Mouse (Mus musculus): Measurements from ENCODE around the gene Ccdc85c. TPM values are rescaled to one million over a fixed set of nuclear protein-coding genes. Genes with fewer than 3 reads are reported as not detected.

The Ccdc85c gene
- polyA plus RNA-seq, 1 experiment: 26.1 TPM

DNA sequence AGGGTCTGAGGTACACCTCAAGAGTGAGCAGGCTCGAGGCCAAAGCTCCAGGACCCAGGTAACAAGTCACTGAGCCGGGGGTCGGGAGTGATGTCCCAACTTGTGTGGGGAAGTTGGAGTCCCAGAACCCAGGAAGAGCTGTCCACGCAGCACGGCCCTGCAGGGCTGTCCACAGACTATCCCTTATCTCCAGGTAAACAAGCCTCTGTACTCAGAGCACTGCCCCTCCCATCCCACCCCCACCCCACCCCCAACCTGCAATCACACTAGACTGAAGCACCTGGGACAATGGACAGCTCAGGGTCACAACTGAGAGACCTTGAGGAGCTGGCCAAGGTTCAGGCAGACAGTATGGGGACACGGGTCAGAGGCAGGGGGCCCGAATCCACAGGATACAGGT is 10.3 kb downstream of the Ccdc85c start:
- Histone ChIP-seq H3K27me3 (ENCODE audit: control insufficient read depth, insufficient read depth, low read length) (no peaks in the 10 kb centered on the region), H3K36me3 (ENCODE audit: control insufficient read depth, insufficient read depth, low read length) (no peaks in the 10 kb centered on the region), H3K4me1 (replicated peaks; ENCODE audit: control insufficient read depth, insufficient read depth, low read length) (peaks cover 17% of the 10 kb centered on the region), H3K4me3 (ENCODE audit: control insufficient read depth, insufficient read depth, low read length) (no peak overlapping the region), H3K27ac (ENCODE audit: control insufficient read depth, insufficient read depth, low read length) (no peak overlapping the region)
- no peak for DNase-seq
- TF ChIP-seq CTCF (IDR thresholded peaks at IDR 0.05; ENCODE audit: borderline replicate concordance, control insufficient read depth, extremely low read depth, insufficient read depth, low read length, poor library complexity): no peak
- no peak for TF ChIP-seq POLR2A (IDR thresholded peaks at IDR 0.05; ENCODE audit: control insufficient read depth, extremely low read depth, insufficient read depth, low read length, poor library complexity)
- 64% methylated on average over 7 of the region's 7 CpGs for WGBS

DNA sequence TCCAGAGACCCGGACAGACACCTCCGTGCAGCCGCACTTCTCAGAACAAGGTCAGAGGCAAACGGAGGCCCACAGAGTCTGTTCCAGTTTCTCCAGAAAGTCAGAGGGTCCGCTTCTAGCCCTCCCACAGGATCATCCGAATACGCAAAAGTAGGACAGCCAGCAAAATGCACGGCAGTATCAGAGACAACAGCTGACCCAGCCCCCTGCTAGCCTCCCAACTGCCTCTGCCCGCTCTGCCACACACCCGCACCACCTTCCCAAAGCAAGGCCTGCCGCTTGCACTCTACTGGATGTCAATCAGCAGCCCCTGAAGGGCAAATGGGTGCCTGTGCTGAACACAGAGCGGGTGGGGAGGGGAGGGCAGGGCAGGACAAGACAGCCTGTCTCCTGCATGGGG is 14.3 kb downstream of the Ccdc85c start:
- Histone ChIP-seq H3K36me3 (ENCODE audit: control insufficient read depth, insufficient read depth, low read length) (no peaks in the 10 kb centered on the region), H3K27me3 (ENCODE audit: control insufficient read depth, insufficient read depth, low read length) (no peaks in the 10 kb centered on the region), H3K4me1 (replicated peaks; ENCODE audit: control insufficient read depth, insufficient read depth, low read length) (peaks cover 18% of the 10 kb centered on the region), H3K27ac (ENCODE audit: control insufficient read depth, insufficient read depth, low read length) (no peak overlapping the region), H3K4me3 (ENCODE audit: control insufficient read depth, insufficient read depth, low read length) (no peak overlapping the region)
- TF ChIP-seq CTCF (IDR thresholded peaks at IDR 0.05; ENCODE audit: borderline replicate concordance, control insufficient read depth, extremely low read depth, insufficient read depth, low read length, poor library complexity) (no peak), POLR2A (IDR thresholded peaks at IDR 0.05; ENCODE audit: control insufficient read depth, extremely low read depth, insufficient read depth, low read length, poor library complexity) (no peak)
- DNase-seq: no peak
- WGBS: 93% methylated on average over 12 of the region's 12 CpGs

DNA sequence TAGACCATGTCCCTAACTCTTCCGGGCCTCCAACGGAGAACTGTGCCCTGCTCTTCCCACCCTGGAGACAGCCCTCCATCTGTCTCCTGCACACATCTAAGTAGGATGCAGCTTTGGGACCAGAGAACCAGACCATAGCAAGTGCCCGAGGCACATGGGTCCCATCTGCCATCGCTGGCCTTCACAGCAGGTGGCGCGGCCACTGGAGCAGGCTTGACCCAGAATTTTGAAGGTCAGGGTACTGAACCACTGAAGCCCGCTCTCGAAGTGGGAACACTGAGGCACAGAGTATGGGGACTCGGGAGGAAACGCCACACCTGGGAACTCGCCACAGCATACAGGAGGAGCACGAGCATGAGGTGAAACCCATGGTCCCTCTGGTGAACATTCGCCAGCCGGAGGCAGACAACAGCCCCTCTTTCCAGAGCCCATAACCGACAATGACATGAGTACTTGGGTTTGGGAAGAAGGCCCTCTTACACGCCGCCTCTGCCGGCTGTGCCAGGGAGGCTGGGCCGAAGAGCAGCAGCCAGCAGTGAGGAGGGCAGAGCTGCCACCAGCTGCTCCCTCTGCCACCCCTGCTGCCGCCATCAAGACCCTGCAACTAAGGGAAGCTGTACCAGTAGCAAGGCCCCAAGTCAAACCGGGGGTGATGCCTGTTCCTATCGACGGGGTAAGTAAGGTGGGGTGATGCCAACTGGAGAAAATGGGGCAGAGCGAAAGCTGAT is 15.7 kb downstream of the Ccdc85c start:
- DNase-seq: no peak
- H3K27ac ChIP-seq (ENCODE audit: control insufficient read depth, insufficient read depth, low read length): no peak overlapping the region
- TF ChIP-seq POLR2A (IDR thresholded peaks at IDR 0.05; ENCODE audit: control insufficient read depth, extremely low read depth, insufficient read depth, low read length, poor library complexity): no peak
- no peak for TF ChIP-seq CTCF (IDR thresholded peaks at IDR 0.05; ENCODE audit: borderline replicate concordance, control insufficient read depth, extremely low read depth, insufficient read depth, low read length, poor library complexity)
- no peaks in the 10 kb centered on the region for H3K36me3 ChIP-seq (ENCODE audit: control insufficient read depth, insufficient read depth, low read length)
- WGBS: 89% methylated on average over 24 of the region's 24 CpGs
- H3K4me3 ChIP-seq (ENCODE audit: control insufficient read depth, insufficient read depth, low read length): no peak overlapping the region
- peaks cover 15% of the 10 kb centered on the region for H3K4me1 ChIP-seq (replicated peaks; ENCODE audit: control insufficient read depth, insufficient read depth, low read length)
- H3K27me3 ChIP-seq (ENCODE audit: control insufficient read depth, insufficient read depth, low read length): no peaks in the 10 kb centered on the region

DNA sequence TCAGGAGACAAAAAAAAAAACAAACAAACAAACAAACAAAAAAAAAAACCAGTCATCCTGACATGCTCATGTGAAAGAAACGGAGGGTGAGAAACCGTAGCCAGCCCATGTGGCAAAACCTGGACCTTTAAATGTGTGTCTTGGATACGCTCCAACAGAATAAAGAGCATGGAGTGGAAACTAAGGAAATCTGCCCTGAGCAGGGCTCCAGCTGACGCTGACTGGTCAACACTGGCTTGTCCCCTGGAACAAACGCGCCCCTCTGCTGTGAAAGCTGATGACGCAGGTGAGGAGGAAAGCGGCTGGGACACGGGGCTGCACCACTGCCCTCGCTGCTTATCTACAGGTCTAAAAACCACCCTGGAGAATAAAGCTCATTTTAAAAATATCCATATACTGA is 18.5 kb downstream of the Ccdc85c start:
- Histone ChIP-seq H3K36me3 (ENCODE audit: control insufficient read depth, insufficient read depth, low read length) (no peaks in the 10 kb centered on the region), H3K4me1 (replicated peaks; ENCODE audit: control insufficient read depth, insufficient read depth, low read length) (peaks cover 14% of the 10 kb centered on the region), H3K27me3 (ENCODE audit: control insufficient read depth, insufficient read depth, low read length) (no peaks in the 10 kb centered on the region), H3K4me3 (ENCODE audit: control insufficient read depth, insufficient read depth, low read length) (no peak overlapping the region), H3K27ac (ENCODE audit: control insufficient read depth, insufficient read depth, low read length) (no peak overlapping the region)
- TF ChIP-seq POLR2A (IDR thresholded peaks at IDR 0.05; ENCODE audit: control insufficient read depth, extremely low read depth, insufficient read depth, low read length, poor library complexity) (no peak), CTCF (IDR thresholded peaks at IDR 0.05; ENCODE audit: borderline replicate concordance, control insufficient read depth, extremely low read depth, insufficient read depth, low read length, poor library complexity) (no peak)
- no peak for DNase-seq
- 97% methylated on average over 10 of the region's 10 CpGs for WGBS

DNA sequence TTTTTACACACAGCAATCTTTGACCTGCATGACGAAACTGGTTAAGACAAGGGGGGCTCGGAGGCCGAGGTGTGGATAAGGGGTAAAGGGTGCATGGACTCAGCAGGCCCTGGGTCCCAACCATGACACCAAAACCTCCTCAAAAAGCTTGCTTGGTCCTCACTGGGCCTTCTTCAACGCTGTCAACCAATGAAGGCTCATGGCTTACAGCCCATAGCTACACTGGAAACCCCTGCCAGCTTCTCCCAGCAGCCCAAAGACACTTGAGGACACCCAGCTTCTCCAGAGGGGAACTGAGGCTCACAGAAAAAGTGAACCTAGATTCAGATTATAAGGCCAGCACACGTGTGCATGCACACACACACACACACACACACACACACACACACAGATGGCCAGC is 19.3 kb downstream of the Ccdc85c start:
- no peak overlapping the region for H3K27ac ChIP-seq (ENCODE audit: control insufficient read depth, insufficient read depth, low read length)
- H3K36me3 ChIP-seq (ENCODE audit: control insufficient read depth, insufficient read depth, low read length): no peaks in the 10 kb centered on the region
- TF ChIP-seq CTCF (IDR thresholded peaks at IDR 0.05; ENCODE audit: borderline replicate concordance, control insufficient read depth, extremely low read depth, insufficient read depth, low read length, poor library complexity) (no peak), POLR2A (IDR thresholded peaks at IDR 0.05; ENCODE audit: control insufficient read depth, extremely low read depth, insufficient read depth, low read length, poor library complexity) (no peak)
- H3K4me3 ChIP-seq (ENCODE audit: control insufficient read depth, insufficient read depth, low read length): no peak overlapping the region
- DNase-seq: no peak
- H3K27me3 ChIP-seq (ENCODE audit: control insufficient read depth, insufficient read depth, low read length): no peaks in the 10 kb centered on the region
- 91% methylated on average over 5 of the region's 5 CpGs for WGBS
- H3K4me1 ChIP-seq (replicated peaks; ENCODE audit: control insufficient read depth, insufficient read depth, low read length): peaks cover 13% of the 10 kb centered on the region

DNA sequence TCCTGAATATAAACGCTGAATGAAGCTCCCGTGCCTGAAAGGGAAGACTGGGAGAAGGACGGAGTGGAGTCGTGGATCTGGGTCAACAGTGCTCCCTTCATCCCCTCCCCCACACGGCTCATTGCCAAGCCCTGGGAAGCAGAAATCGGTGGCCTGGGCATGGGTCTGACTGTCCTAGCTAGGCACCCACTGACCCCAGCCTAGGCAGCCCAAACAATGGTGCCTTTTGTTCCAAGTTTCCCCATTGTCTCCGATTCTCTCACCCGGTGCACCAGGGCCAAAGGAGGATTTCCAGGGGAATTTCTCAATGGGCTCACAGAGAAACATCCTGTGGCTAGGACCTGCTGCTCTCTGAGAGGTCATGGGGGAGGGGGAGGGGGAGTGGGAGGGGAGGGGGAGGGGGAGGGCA is 19.7 kb downstream of the Ccdc85c start:
- no peak for DNase-seq
- 91% methylated on average over 8 of the region's 8 CpGs for WGBS
- TF ChIP-seq POLR2A (IDR thresholded peaks at IDR 0.05; ENCODE audit: control insufficient read depth, extremely low read depth, insufficient read depth, low read length, poor library complexity) (no peak), CTCF (IDR thresholded peaks at IDR 0.05; ENCODE audit: borderline replicate concordance, control insufficient read depth, extremely low read depth, insufficient read depth, low read length, poor library complexity) (no peak)
- no peak overlapping the region for H3K4me3 ChIP-seq (ENCODE audit: control insufficient read depth, insufficient read depth, low read length)
- peaks cover 9% of the 10 kb centered on the region for H3K4me1 ChIP-seq (replicated peaks; ENCODE audit: control insufficient read depth, insufficient read depth, low read length)
- no peak overlapping the region for H3K27ac ChIP-seq (ENCODE audit: control insufficient read depth, insufficient read depth, low read length)
- no peaks in the 10 kb centered on the region for H3K36me3 ChIP-seq (ENCODE audit: control insufficient read depth, insufficient read depth, low read length)
- no peaks in the 10 kb centered on the region for H3K27me3 ChIP-seq (ENCODE audit: control insufficient read depth, insufficient read depth, low read length)

DNA sequence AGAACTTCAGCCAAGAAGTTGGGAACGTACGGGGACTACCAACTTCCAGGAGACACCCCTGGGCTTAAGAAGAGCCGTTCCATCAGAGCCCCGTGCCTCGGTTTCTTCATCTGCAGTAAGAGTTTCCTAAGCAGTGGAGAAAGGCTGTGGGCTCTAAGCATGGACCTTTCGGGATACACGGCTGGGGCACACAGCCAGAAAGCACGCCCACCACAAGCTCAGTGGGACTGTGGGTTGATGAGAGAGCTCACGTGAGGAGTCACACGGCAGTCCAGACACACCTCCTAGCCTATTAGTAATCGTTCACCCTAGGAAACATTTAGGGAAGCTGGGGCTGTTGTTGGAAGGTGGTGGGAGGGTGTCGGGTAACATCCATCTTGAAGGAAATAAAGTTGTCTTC is 22.2 kb downstream of the Ccdc85c start:
- Histone ChIP-seq H3K4me3 (ENCODE audit: control insufficient read depth, insufficient read depth, low read length) (no peak overlapping the region), H3K36me3 (ENCODE audit: control insufficient read depth, insufficient read depth, low read length) (no peaks in the 10 kb centered on the region), H3K27ac (ENCODE audit: control insufficient read depth, insufficient read depth, low read length) (no peak overlapping the region), H3K4me1 (replicated peaks; ENCODE audit: control insufficient read depth, insufficient read depth, low read length) (no peaks in the 10 kb centered on the region), H3K27me3 (ENCODE audit: control insufficient read depth, insufficient read depth, low read length) (no peaks in the 10 kb centered on the region)
- TF ChIP-seq POLR2A (IDR thresholded peaks at IDR 0.05; ENCODE audit: control insufficient read depth, extremely low read depth, insufficient read depth, low read length, poor library complexity) (no peak), CTCF (IDR thresholded peaks at IDR 0.05; ENCODE audit: borderline replicate concordance, control insufficient read depth, extremely low read depth, insufficient read depth, low read length, poor library complexity) (no peak)
- no peak for DNase-seq
- 92% methylated on average over 12 of the region's 12 CpGs for WGBS

Data from thymus, adult 2 months (tissue).